Mouse (Mus musculus) B cell, adult 62 days (primary cell): ENCODE results near the gene Togaram1. TPM values are rescaled to one million over a fixed set of nuclear protein-coding genes. Genes with fewer than 3 reads are reported as not detected.

Source experiments
- total RNA-seq: library from RNA; stranded (reverse); gene quantifications from 4 replicates; pipeline ENCODE4 v1.2.4, GENCODE M21; 2023

Gene Togaram1
- total RNA-seq, result 65.7 to 74.7 TPM (median 70.0 TPM) in 4 replicates

DNA sequence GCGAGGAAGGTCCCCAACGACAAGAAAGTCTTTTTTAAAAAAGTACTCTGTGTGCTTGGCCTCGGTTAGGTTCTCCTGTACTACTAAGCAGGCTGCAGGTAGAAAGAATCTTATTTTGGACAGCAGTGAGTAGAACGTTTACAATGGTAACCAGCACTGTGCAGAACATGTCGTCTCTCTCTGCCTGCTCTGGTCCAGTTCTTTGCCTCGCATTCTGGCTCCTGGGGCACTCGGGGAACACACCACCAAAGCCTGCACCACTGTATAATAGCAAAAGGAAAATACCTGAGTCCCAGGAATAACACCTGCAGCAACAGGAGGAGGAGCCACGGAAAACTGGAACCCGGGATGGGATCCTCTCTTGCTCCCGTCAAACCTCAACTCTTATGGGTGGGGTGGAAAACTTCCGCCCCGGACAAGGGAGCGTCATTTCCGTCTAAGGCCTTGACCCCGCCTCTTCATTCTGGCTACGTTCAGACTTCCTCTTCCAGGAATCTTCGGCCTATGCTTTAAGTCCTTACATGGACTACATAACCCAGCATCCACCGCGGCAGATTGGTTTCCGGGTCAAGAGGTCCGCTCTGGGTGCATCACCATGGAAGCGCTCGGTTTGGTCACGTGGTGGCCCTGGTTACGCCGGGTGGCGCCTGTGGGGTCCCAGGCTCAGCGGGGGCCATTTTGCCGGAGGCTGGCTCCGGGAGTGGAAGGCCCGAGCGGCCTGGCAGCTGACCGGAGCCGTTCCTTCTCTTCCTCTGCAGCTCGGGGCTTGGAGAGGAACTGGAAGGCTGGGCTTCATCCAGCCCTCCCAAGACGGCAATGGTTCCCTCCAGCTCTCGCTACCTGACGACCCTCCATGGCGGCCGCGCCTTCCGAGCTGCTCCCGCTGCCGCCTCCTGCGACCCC is at the start of gene Togaram1, which contains the start of gene Klhl28:
Gene Togaram1 (plus strand): TSS at position 681 of the 903 bp plus-strand sequence.
Gene Klhl28 (minus strand): TSS at position 411 of the 903 bp plus-strand sequence.

DNA sequence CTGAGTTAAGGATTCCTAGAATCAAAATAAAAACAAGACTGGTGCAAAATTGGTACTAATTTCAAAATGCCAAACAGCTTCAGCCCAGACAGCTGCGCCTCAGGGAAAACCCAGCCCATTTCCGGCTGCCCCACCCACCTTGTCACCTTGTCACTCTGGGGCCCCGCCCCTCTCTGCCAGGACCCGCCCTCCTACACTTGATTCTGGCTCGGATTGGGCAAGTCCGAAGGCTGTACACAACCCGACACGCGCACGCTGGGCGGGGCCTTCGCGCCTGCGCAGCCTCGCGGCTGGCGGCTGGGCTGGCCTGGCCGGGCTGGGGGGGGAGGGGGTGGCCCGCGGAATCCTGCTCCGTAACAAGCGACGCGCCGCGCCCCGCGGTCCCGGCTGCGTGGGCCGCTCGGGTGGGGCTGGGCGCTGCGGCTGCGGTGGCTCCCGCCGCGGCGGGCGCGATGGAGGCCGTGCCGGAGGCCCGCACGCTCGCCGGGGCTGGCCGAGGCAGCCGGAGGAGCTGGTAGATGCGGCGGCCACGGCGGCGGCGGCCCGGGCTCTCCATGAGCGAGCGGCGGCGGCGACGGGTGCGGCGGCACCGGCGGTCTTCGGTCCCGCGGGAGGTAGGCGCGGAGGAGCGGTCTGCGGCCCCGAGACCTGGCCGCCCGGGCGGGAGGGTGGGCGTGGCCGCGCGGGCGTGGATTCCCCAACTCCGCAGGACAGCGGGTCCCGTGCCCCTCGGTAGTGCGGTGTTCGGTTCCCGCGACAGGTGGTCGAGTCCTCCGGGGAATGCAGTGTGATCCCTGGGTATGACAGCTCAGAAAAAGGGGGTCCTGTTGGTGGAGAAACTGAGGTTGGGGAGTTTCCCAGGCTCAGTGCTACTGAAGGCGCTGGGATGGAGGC is 47.8 kb upstream of the Togaram1 start, which contains the start of gene Gm527:
Gene Gm527 (plus strand): TSS at position 329 of the 894 bp plus-strand sequence.

DNA sequence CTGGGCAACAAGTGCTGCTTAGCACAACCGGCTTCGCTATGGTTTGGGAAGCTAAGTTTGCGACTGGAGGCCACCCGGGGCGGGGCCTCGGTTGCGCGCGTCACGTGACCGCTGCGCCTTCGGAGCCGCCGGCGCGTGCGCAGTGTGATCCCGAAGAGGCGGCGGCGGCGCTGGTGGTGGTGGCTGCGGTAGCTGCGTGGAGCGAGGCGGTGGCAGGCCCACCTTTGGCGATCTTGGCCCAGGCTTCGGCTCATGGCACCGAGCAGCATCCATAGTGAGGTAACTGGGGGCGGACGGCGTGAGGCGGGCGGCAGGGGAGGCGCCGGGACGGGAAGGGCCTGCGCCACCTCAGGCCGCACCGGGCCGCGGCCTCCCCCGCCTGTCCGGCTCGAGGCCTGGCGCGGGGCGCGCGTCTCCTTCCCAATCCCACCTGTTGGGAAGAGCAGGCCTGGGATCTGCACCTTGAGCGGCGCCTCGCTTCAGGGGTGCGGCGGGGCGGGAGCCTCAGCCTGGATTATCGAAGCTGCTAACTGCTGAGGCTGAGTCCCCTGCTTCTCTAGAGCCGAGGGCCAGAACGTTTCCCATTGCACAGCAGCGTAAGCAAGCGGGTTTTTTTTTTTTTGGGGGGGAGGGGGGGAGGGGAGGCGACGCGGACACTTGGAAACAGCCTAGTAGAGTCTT is 70.7 kb downstream of the Togaram1 start, which contains the start of gene Prpf39:
Gene Prpf39 (plus strand): TSS at position 144 of the 681 bp plus-strand sequence.

Other genes starting within 250 kb of the Togaram1 start
- 5.8 to 6.7 TPM (median 6.3 TPM) in 4 replicates for gene Gm527, start 47.9 kb upstream of the Togaram1 start, total RNA-seq
- gene Klhl28, start 270 bp upstream of the Togaram1 start, total RNA-seq, result 20.6 to 25.2 TPM (median 22.5 TPM) in 4 replicates
- 144 to 153 TPM (median 150 TPM) in 4 replicates for gene Prpf39, start 70.5 kb downstream of the Togaram1 start, total RNA-seq
- gene Fkbp3, start 108.2 kb downstream of the Togaram1 start, total RNA-seq, result 73.2 to 84.5 TPM (median 81.5 TPM) in 4 replicates
- 19.8 to 25.9 TPM (median 22.3 TPM) in 4 replicates for gene Fancm, start 109.8 kb downstream of the Togaram1 start, total RNA-seq
- 2.2 to 3.9 TPM (median 2.8 TPM) in 4 replicates for gene Mis18bp1, start 206.8 kb downstream of the Togaram1 start, total RNA-seq